Mouse (Mus musculus) erythroblast, adult 5-6 weeks (primary cell): Measurements from ENCODE around the gene Cts3. TPM values are rescaled to one million over a fixed set of nuclear protein-coding genes. Genes with fewer than 3 reads are reported as not detected.
"Not testable (repeated sequence)": the region's sequence is repeated elsewhere in the genome, so short reads cannot be mapped to it uniquely, and the experiment has no call there.

Source experiments
- ATAC-seq: replicated peaks from 2 replicates; pipeline ENCODE4 v1.8.0; 2016; ENCODE audit warnings: moderate number of reproducible peaks, mild to moderate bottlenecking, moderate TSS enrichment, inconsistent platforms; ENCODE audit not compliant: poor library complexity, low FRiP score, severe bottlenecking
- total RNA-seq, 2 experiments: library from RNA; stranded (forward) in 1 of 2; stranded (reverse) in 1 of 2; fragments of 150-400 nt in 1 of 2; fragments of 200-764, 138-1000 nt in 1 of 2; gene quantifications; 2 replicates each; pipeline versions ENCODE4 v1.2.3 to v1.2.4; 2015 to 2017; ENCODE audit warnings: low replicate concordance in 2 of 2

Cts3 gene
- total RNA-seq (2015; ENCODE audit: low replicate concordance) = not detected in 2 replicates
- total RNA-seq (2017; ENCODE audit: low replicate concordance) = not detected in 2 replicates

DNA sequence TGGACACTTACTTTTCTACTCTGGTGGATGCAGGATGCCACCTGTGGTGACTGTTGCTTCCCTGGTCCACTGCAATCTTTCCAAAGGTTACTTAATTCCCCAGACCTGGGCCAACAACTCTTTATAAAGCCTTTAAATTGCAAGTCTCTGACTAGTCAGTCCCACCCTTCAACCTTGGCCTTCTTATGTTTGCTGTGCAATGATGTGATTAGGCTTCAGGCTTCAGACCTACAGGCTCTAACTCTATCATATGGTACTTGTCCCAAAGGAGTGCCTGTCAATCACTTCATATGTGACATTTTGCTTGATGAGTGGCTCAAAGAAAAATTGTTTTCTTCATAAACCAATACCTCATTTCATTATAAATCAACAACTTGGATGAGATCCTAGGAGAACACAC lies at the start of gene Cts3:
Cts3 (minus strand) TSS at position 101 of the 400 bp plus-strand sequence.
- ATAC-seq = no peak

DNA sequence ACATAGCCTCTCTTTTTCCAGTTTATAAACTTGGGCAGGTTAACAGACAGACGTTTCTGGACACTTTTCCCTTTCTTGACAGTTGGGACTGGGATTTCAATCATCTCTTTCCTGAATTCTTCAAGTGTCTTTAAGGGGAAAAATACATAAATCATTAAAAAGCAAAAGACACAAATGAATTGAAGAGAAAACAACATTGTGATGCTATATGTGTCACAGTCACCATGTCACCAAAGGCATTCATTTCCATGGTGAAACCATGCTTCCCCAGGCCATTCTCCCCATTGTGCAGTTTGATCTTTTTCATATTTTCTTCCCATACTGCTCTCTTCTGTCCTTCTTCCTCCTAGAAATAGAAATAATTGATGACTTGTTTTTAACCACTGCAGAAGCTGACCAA lies 1.9 kb downstream of the Cts3 start, which contains the start of gene Gm49352:
Gm49352 (minus strand) TSS at position 101 of the 400 bp plus-strand sequence.
- ATAC-seq = not testable (repeated sequence)

DNA sequence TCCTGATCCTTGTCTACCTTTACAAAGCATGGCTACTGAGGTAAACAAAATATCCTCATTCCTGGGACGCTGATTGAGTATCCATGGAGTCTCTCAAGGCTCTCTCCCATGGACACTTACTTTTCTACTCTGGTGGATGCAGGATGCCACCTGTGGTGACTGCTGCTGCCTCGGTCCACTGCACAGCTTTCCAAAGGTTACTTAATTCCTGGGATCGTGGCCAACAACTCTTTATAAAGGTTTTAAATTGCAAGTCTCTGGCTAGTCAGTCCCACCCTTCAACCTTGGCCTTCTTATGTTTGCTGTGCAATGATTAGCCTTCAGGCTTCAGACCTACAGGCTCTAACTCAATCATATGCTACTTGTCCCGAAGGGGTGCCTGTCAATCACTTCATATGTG lies 28.3 kb downstream of the Cts3 start, which contains the start of gene Ctsm:
Ctsm (minus strand) TSS at position 209 of the 400 bp plus-strand sequence.
- ATAC-seq = no peak

Other genes starting within 250 kb of the Cts3 start
- gene Cts7, start 211.9 kb downstream of the Cts3 start, total RNA-seq (2015; ENCODE audit: low replicate concordance) = not detected in 2 replicates
- not detected in 2 replicates for gene Cts7, start 211.9 kb downstream of the Cts3 start, total RNA-seq (2017; ENCODE audit: low replicate concordance)
- gene Ctsm, start 28.3 kb downstream of the Cts3 start, total RNA-seq (2015; ENCODE audit: low replicate concordance) = not detected in 2 replicates
- not detected in 2 replicates for gene Ctsm, start 28.3 kb downstream of the Cts3 start, total RNA-seq (2017; ENCODE audit: low replicate concordance)
- gene Gm49352, start 2.0 kb downstream of the Cts3 start, total RNA-seq (2015; ENCODE audit: low replicate concordance) = not detected in 2 replicates
- not detected in 2 replicates for gene Gm49352, start 2.0 kb downstream of the Cts3 start, total RNA-seq (2017; ENCODE audit: low replicate concordance)